33 mouse cellular contexts compared by ENCODE assay signal in genomic region chr5:124493455-124493854, GRCm38 (mm10). TPM values are rescaled to one million over a fixed set of nuclear protein-coding genes. Genes with fewer than 3 reads are reported as not detected.
DNase-seq lines count a peak whose midpoint lies in the region; ATAC-seq lines count a peak whose summit lies in the region.
"Had no signal": no experiment of that assay in that cellular context is flagged by ENCODE, and none has a peak within 500 bp of the region (broad histone marks: within the 10 kb centered on the region; RNA-seq: fewer than 3 reads in every experiment).

No protein-coding gene starts in this region.

- peaks cover 97% of the 10 kb centered on the region for H3K36me3 ChIP-seq in limb, embryonic 10.5 days

- peak; percentile 49 for DNase-seq in CD4-positive, CD25-positive, alpha-beta regulatory T cell, adult 2 months (ENCODE audit: low read depth, low spot score)
- DNase-seq in spleen, postnatal 36 days (ENCODE audit: low spot score in 2 of 2): peak; percentile 37 to 43
- DNase-seq in spleen, postnatal 14 days (ENCODE audit: low spot score in 2 of 2): no peak
- DNase-seq in thymus, postnatal 25 days: no peak
- DNase-seq in limb, embryonic 10.5 days (ENCODE audit: low spot score): no peak
- DNase-seq: adrenal gland, adult 2 months; adrenal gland, postnatal 36 days; cerebellum, adult 2 months; cerebellum, postnatal 25 days; gastrocnemius, adult 2 months; gastrocnemius, postnatal 36 days; heart, adult 2 months; kidney, adult 2 months; kidney, postnatal 36 days; lung, postnatal 36 days; thymus, adult 2 months; thymus, postnatal 4 days had no signal

- H3K9me3 ChIP-seq in limb, embryonic 10.5 days (replicated peaks): no peaks in the 10 kb centered on the region
- H3K9me3 ChIP-seq: heart, embryonic 12.5 days; hindbrain, embryonic 12.5 days; intestine, embryonic 15.5 days; liver, embryonic 15.5 days; midbrain, embryonic 10.5 days; neural tube, embryonic 13.5 days had no signal

- no peak overlapping the region for H3K4me3 ChIP-seq in limb, embryonic 10.5 days
- H3K4me3 ChIP-seq: gastrocnemius, adult 2 months; heart, adult 2 months; heart, embryonic 12.5 days; hindbrain, embryonic 12.5 days; intestine, embryonic 15.5 days; layer of hippocampus, adult 2 months; left cerebral cortex, adult 2 months; liver, embryonic 15.5 days; midbrain, embryonic 10.5 days; myocyte; neural tube, embryonic 13.5 days had no signal

- H3K4me1 ChIP-seq in limb, embryonic 10.5 days: no peaks in the 10 kb centered on the region

- ATAC-seq in CD4-positive, CD25-positive, alpha-beta regulatory T cell, adult 4 months: no peak
- peak; percentile 44; the same call in 1 of the 2 replicates for ATAC-seq in megakaryocyte progenitor cell, adult 5-6 weeks (replicated peaks; ENCODE audit: poor library complexity)
- ATAC-seq in megakaryocyte-erythroid progenitor cell, adult 5-6 weeks (replicated peaks; ENCODE audit: low FRiP score, low TSS enrichment, poor library complexity, severe bottlenecking): no peak
- ATAC-seq: activated CD4-positive, CD25-positive, alpha-beta regulatory T cell, adult 4 months; forebrain, embryonic 14.5 days; hindbrain, postnatal 0 days; intestine, embryonic 15.5 days; midbrain, embryonic 16.5 days had no signal

- H3K27ac ChIP-seq in limb, embryonic 10.5 days: no peak overlapping the region
- H3K27ac ChIP-seq: gastrocnemius, adult 2 months; heart, adult 2 months; hindbrain, embryonic 12.5 days; hindbrain, postnatal 0 days; intestine, embryonic 15.5 days; layer of hippocampus, adult 2 months; left cerebral cortex, adult 2 months; liver, embryonic 15.5 days; midbrain, embryonic 10.5 days; neural tube, embryonic 13.5 days had no signal

- WGBS in limb, embryonic 10.5 days: 89% methylated on average over 11 of the region's 11 CpGs

- H3K27me3 ChIP-seq in limb, embryonic 10.5 days (ENCODE audit: low read depth, poor library complexity, severe bottlenecking): no peaks in the 10 kb centered on the region
- H3K27me3 ChIP-seq: heart, embryonic 12.5 days; hindbrain, embryonic 12.5 days; intestine, embryonic 15.5 days; liver, embryonic 15.5 days; neural tube, embryonic 13.5 days had no signal

RNA-seq across cellular contexts. Expression of gene Snrnp35, which starts 10.5 kb away (rescaled TPM):
- 10 to 100 TPM in 1 of 2 experiments, 1 to 10 TPM in 1; 4.7 to 14.2 TPM for polyA plus RNA-seq in CD4-positive, CD25-positive, alpha-beta regulatory T cell, adult 4 months (2017; shearing (Covaris generic))
- 2.8 and 6.4 TPM in 2 replicates for total RNA-seq in megakaryocyte progenitor cell, adult 5-6 weeks (2015)
- 5.4 and 9.0 TPM in 2 replicates for total RNA-seq in megakaryocyte progenitor cell, adult 5-6 weeks (2017)
- total RNA-seq in megakaryocyte-erythroid progenitor cell, adult 5-6 weeks (2014; fragmentation: Nextera tagmentation): 6.1 and 9.4 TPM in 2 replicates
- 3.2 and 11.1 TPM in 2 replicates for total RNA-seq in megakaryocyte-erythroid progenitor cell, adult 5-6 weeks (2017)
- polyA plus RNA-seq in limb, embryonic 10.5 days (2016; fragmentation: Nextera tagmentation; extraction: Ambion mirVana): 30.8 and 32.2 TPM in 2 replicates

RNA-seq across cellular contexts. Expression of gene Rilpl2, which starts 15.3 kb away (rescaled TPM):
- polyA plus RNA-seq in CD4-positive, CD25-positive, alpha-beta regulatory T cell, adult 4 months (2017; shearing (Covaris generic)): 10 to 100 TPM; 51.3 to 54.0 TPM
- 49.0 and 63.6 TPM in 2 replicates for total RNA-seq in megakaryocyte progenitor cell, adult 5-6 weeks (2015)
- total RNA-seq in megakaryocyte progenitor cell, adult 5-6 weeks (2017): 45.2 and 50.1 TPM in 2 replicates
- total RNA-seq in megakaryocyte-erythroid progenitor cell, adult 5-6 weeks (2014; fragmentation: Nextera tagmentation): 16.1 and 18.0 TPM in 2 replicates
- total RNA-seq in megakaryocyte-erythroid progenitor cell, adult 5-6 weeks (2017): 13.8 and 19.0 TPM in 2 replicates
- 26.8 and 31.1 TPM in 2 replicates for polyA plus RNA-seq in limb, embryonic 10.5 days (2016; fragmentation: Nextera tagmentation; extraction: Ambion mirVana)

RNA-seq across cellular contexts. Expression of gene Rilpl1, which starts 37.7 kb away (rescaled TPM):
- 1 to 10 TPM in 1 of 2 experiments, under 1 TPM in 1; 0.62 to 1.1 TPM for polyA plus RNA-seq in CD4-positive, CD25-positive, alpha-beta regulatory T cell, adult 4 months (2017; shearing (Covaris generic))
- 0.54 TPM in 1 of 2 replicates, not detected in the other for total RNA-seq in megakaryocyte progenitor cell, adult 5-6 weeks (2015)
- total RNA-seq in megakaryocyte progenitor cell, adult 5-6 weeks (2017): 0.21 and 0.61 TPM in 2 replicates
- 2.4 TPM in 1 of 2 replicates, not detected in the other for total RNA-seq in megakaryocyte-erythroid progenitor cell, adult 5-6 weeks (2014; fragmentation: Nextera tagmentation)
- total RNA-seq in megakaryocyte-erythroid progenitor cell, adult 5-6 weeks (2017): 2.2 and 6.6 TPM in 2 replicates
- polyA plus RNA-seq in limb, embryonic 10.5 days (2016; fragmentation: Nextera tagmentation; extraction: Ambion mirVana): 25.2 and 26.1 TPM in 2 replicates

RNA-seq across cellular contexts. Expression of gene Tmed2, which starts 47.0 kb away (rescaled TPM):
- 10 to 100 TPM; 35.7 to 51.2 TPM for polyA plus RNA-seq in CD4-positive, CD25-positive, alpha-beta regulatory T cell, adult 4 months (2017; shearing (Covaris generic))
- 851 and 960 TPM in 2 replicates for total RNA-seq in megakaryocyte progenitor cell, adult 5-6 weeks (2015)
- 795 and 1,001 TPM in 2 replicates for total RNA-seq in megakaryocyte progenitor cell, adult 5-6 weeks (2017)
- 300 and 349 TPM in 2 replicates for total RNA-seq in megakaryocyte-erythroid progenitor cell, adult 5-6 weeks (2014; fragmentation: Nextera tagmentation)
- total RNA-seq in megakaryocyte-erythroid progenitor cell, adult 5-6 weeks (2017): 809 and 870 TPM in 2 replicates
- 501 and 540 TPM in 2 replicates for polyA plus RNA-seq in limb, embryonic 10.5 days (2016; fragmentation: Nextera tagmentation; extraction: Ambion mirVana)

RNA-seq across cellular contexts. Expression of gene Kmt5a, which starts 53.7 kb away (rescaled TPM):
- polyA plus RNA-seq in CD4-positive, CD25-positive, alpha-beta regulatory T cell, adult 4 months (2017; shearing (Covaris generic)): 10 to 100 TPM; 19.8 to 19.9 TPM
- total RNA-seq in megakaryocyte progenitor cell, adult 5-6 weeks (2015): 285 and 312 TPM in 2 replicates
- total RNA-seq in megakaryocyte progenitor cell, adult 5-6 weeks (2017): 134 and 164 TPM in 2 replicates
- 177 and 250 TPM in 2 replicates for total RNA-seq in megakaryocyte-erythroid progenitor cell, adult 5-6 weeks (2014; fragmentation: Nextera tagmentation)
- total RNA-seq in megakaryocyte-erythroid progenitor cell, adult 5-6 weeks (2017): 187 and 201 TPM in 2 replicates
- polyA plus RNA-seq in limb, embryonic 10.5 days (2016; fragmentation: Nextera tagmentation; extraction: Ambion mirVana): 52.3 and 71.3 TPM in 2 replicates

Comparison
In these comparisons a context has a peak if more than half of its experiments do, and no peak if none do; other contexts are left out.
1. DNase-seq: peak in CD4-positive, CD25-positive, alpha-beta regulatory T cell, adult 2 months (single experiment) and spleen, postnatal 36 days (2 of 2); none in spleen, postnatal 14 days (0 of 2), thymus, postnatal 25 days (single experiment) and limb, embryonic 10.5 days (single experiment).